Mouse (Mus musculus) ovary, adult 18-20 months (tissue): ENCODE measurements around the gene Mmp24.
"Not testable (repeated sequence)": the region's sequence is repeated elsewhere in the genome, so short reads cannot be mapped to it uniquely, and the experiment has no call there.

ENCODE experiments used
- DNase-seq: peaks from one replicate; pipeline ENCODE4 v3.0.0; 2022; ENCODE audit warnings: low spot score, mixed read lengths

Mmp24 gene

GRCm38 (mm10) chr2:155814829-155815228, 39.7 kb downstream of the Mmp24 start:
- no peak for DNase-seq

- DNase-seq, result no peak
These were observed 41.0 kb downstream of the Mmp24 start for GRCm38 (mm10) chr2:155816179-155816578.

GRCm38 (mm10) chr2:155817301-155818245, 42.4 kb downstream of the Mmp24 start:
- peak; percentile 56 for DNase-seq

- DNase-seq, result peak; percentile 92
These were observed 43.7 kb downstream of the Mmp24 start for GRCm38 (mm10) chr2:155818596-155819391.

GRCm38 (mm10) chr2:155819392-155819448, 44.1 kb downstream of the Mmp24 start, which contains the start of gene BC029722:
BC029722 (minus strand) TSS chr2:155819426.
- DNase-seq, result no peak

- DNase-seq, result no peak
These were observed 44.5 kb downstream of the Mmp24 start for GRCm38 (mm10) chr2:155819449-155820251.

- no peak for DNase-seq
These were observed 45.6 kb downstream of the Mmp24 start for GRCm38 (mm10) chr2:155820779-155821178.

- DNase-seq, result no peak
These were observed 48.6 kb downstream of the Mmp24 start for GRCm38 (mm10) chr2:155823722-155824121.

- no peak for DNase-seq
These were observed 50.9 kb downstream of the Mmp24 start for GRCm38 (mm10) chr2:155825904-155826629.

GRCm38 (mm10) chr2:155826630-155827424, 51.7 kb downstream of the Mmp24 start, which contains the start of gene Eif6:
Eif6 (minus strand) TSS chr2:155826925.
- DNase-seq, result peak; percentile 80

- DNase-seq, result no peak
These were observed 55.7 kb downstream of the Mmp24 start for GRCm38 (mm10) chr2:155830841-155831240.

- DNase-seq, result no peak
These were observed 56.2 kb downstream of the Mmp24 start for GRCm38 (mm10) chr2:155831302-155831701.

GRCm38 (mm10) chr2:155832087-155832486, 56.9 kb downstream of the Mmp24 start:
- DNase-seq, result not testable (repeated sequence)

GRCm38 (mm10) chr2:155834732-155835131, 59.6 kb downstream of the Mmp24 start, which contains the start of gene Fam83c:
Fam83c (minus strand) TSS chr2:155834854.
- no peak for DNase-seq

- no peak for DNase-seq
These were observed 62.8 kb downstream of the Mmp24 start for GRCm38 (mm10) chr2:155837961-155838360.

- no peak for DNase-seq
These were observed 63.8 kb downstream of the Mmp24 start for GRCm38 (mm10) chr2:155838961-155839360.

- no peak for DNase-seq
These were observed 71.8 kb downstream of the Mmp24 start for GRCm38 (mm10) chr2:155846930-155847329.

GRCm38 (mm10) chr2:155848291-155848690, 73.1 kb downstream of the Mmp24 start:
- DNase-seq, result peak; percentile 36

- no peak for DNase-seq
These were observed 74.3 kb downstream of the Mmp24 start for GRCm38 (mm10) chr2:155849464-155849863.

- DNase-seq, result no peak
These were observed 75.0 kb downstream of the Mmp24 start for GRCm38 (mm10) chr2:155850120-155850519.

- no peak for DNase-seq
These were observed 77.4 kb downstream of the Mmp24 start for GRCm38 (mm10) chr2:155852536-155852935.
